Mouse (Mus musculus) stomach, adult 2 months (tissue): ENCODE measurements around the gene Efhb. TPM values are rescaled to one million over a fixed set of nuclear protein-coding genes. Genes with fewer than 3 reads are reported as not detected.

Source experiments
- polyA plus RNA-seq: library from polyadenylated mRNA; depleted of rRNA; stranded (reverse); fragments of >200 nt; gene quantifications from 2 replicates; pipeline ENCODE4 v1.2.3, GENCODE M21; 2012; rRNA removed

Efhb gene
- 0.04 TPM in 2 replicates for polyA plus RNA-seq

GRCm38 (mm10) chr17:53462603-53463495, at the start of gene Efhb:
TSS of gene Efhb (minus strand) at chr17:53463321.

DNA sequence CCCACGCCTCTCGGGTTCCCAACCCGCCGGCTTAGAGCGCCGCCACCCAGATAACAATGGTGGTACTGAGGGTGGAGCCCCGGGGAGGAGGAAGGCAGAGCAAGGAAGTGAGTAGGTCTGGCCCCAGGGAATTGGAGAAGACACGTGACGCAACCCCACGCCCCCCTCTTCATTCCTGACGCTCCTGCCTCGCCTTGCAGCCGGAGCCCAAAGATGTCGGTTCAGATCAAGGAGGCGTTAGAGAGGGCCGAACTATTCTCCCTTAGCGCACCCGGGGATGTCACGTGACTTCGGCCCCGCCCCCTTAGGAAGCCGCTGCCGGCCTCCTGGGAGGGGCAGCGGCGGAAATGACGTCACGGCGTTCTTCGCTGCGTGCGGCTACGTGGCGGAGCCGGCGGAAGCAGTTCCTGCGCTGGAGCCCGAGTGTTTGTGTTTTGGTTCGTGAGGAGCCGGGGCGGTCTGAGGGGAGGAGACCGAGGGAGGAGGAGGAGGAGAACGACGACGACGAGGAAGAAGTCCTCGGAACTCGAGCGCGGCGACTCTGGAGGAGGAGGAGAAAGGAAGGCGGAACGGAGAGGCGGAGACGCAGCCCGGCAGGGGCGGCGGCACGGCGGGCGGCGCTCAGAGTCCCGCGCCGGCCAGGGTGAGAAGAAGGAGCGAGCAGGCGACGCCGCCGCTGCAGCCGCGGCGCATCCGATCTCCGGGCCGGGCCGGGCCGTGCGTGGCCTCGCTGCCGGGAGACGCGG, 15.9 kb upstream of the Efhb start, which contains the start of gene Rab5a:
TSS of gene Rab5a (plus strand) at position 377 of the 746 bp plus-strand sequence.

Other genes starting within 250 kb of the Efhb start
- gene Rab5a, start 15.9 kb upstream of the Efhb start, polyA plus RNA-seq = 0.72 and 0.87 TPM in 2 replicates
- gene Pp2d1, start 76.1 kb upstream of the Efhb start, polyA plus RNA-seq = not detected in 2 replicates
- gene Kat2b, start 103.5 kb upstream of the Efhb start, polyA plus RNA-seq = 4.5 and 6.3 TPM in 2 replicates
- gene Sgo1, start 226.0 kb upstream of the Efhb start, polyA plus RNA-seq = 0.03 and 0.08 TPM in 2 replicates